Mouse (Mus musculus): ENCODE data around the gene Gm10409. TPM values are rescaled to one million over a fixed set of nuclear protein-coding genes. Genes with fewer than 3 reads are reported as not detected.
"Not testable (repeated sequence)": the region's sequence is repeated elsewhere in the genome, so short reads cannot be mapped to it uniquely, and the experiment has no call there.

Gm10409 gene
- polyA plus RNA-seq (2015; fragmentation: Nextera tagmentation; extraction: Ambion mirVana) = 0.22 and 0.32 TPM in 2 replicates

DNA sequence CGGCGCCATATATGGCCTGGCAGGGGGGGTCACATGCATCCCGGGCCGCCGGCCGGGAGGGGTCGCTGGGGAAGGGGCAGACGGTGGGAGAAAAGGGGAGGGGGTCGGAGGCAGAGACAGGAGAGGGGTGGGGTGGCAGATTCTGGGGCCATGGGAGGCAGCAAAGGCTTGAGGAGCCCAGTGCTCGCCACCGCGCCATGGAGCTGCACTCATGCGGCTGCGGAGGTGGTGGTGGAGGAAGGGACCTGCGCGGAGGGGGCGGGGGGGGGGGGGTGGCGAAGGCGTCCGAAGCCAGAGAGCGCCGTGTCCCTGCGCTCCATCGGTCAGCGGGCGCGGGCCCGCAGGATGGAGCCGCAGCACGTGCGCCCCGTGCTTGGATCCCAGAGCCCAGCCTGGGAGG is at the start of gene Gm10409:
TSS of gene Gm10409 (plus strand) at position 301 of the 400 bp plus-strand sequence.
- not testable (repeated sequence) for ATAC-seq (ENCODE audit: low FRiP score, low TSS enrichment); DNase-seq (ENCODE audit: low spot score); H3K4me1 ChIP-seq (replicated peaks; ENCODE audit: control insufficient read depth, insufficient read depth); H3K9me3 ChIP-seq (ENCODE audit: control insufficient read depth, low read length); H3K4me3 ChIP-seq (ENCODE audit: low read depth, low read length); H3K27me3 ChIP-seq (ENCODE audit: control insufficient read depth, insufficient read depth, low read length); H3K27ac ChIP-seq (replicated peaks); H3K4me2 ChIP-seq (replicated peaks; ENCODE audit: low read depth); H3K36me3 ChIP-seq (ENCODE audit: control insufficient read depth, insufficient read depth, low read length); H3K9ac ChIP-seq (ENCODE audit: low read length)
- no CpG with 5 or more reads among the region's 32 CpGs for WGBS

DNA sequence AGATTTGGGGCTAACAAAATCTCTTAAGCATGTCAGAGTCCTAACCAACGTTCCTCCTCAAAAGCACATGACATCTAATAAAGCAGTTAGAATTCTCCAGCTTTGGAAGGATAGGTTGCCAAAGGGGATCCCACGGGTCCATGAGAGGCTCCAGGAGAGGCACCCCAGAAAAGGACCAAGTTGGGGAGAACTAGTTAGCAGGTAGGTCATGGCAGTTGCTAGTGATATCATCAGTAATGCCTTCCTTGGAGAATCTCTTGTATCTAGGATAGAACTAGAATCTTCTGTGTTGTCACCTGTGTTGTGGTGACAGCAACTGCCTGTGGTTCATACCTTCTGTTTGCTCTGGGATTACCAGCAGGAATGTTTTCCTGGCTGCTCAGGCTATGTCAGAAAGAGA is 17.6 kb upstream of the Gm10409 start, which contains the start of gene Gm10413:
TSS of gene Gm10413 (plus strand) at position 301 of the 400 bp plus-strand sequence.
- ATAC-seq (ENCODE audit: low FRiP score, low TSS enrichment); H3K27me3 ChIP-seq (ENCODE audit: control insufficient read depth, insufficient read depth, low read length); H3K4me2 ChIP-seq (replicated peaks; ENCODE audit: low read depth); H3K9ac ChIP-seq (ENCODE audit: low read length); H3K4me1 ChIP-seq (replicated peaks; ENCODE audit: control insufficient read depth, insufficient read depth); H3K9me3 ChIP-seq (ENCODE audit: control insufficient read depth, low read length); H3K27ac ChIP-seq (replicated peaks); H3K36me3 ChIP-seq (ENCODE audit: control insufficient read depth, insufficient read depth, low read length); H3K4me3 ChIP-seq (ENCODE audit: low read depth, low read length); DNase-seq (ENCODE audit: low spot score): not testable (repeated sequence)
- no CpG with 5 or more reads among the region's 2 CpGs for WGBS

DNA sequence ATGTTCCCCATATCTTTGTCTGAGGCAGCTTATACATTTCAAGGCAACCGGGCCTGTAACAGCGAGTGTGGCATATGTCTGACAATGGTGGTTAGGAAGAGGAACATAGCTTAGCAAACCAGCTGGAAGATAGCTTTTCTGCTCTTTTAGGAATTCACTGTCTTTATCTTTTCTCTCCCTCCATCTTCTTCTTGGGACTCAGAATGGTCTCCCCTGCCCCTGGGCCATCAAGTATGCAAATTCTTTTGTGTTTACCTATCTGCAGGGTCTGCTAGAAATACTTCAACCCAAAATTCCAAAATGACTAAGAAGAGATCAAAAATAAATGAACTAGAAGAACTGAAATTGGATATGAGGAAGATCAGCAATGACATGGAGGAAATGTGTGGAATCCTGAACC is 15.4 kb downstream of the Gm10409 start, which contains the start of gene Gm3005:
TSS of gene Gm3005 (plus strand) at position 301 of the 400 bp plus-strand sequence.
- ATAC-seq (ENCODE audit: low FRiP score, low TSS enrichment); H3K9ac ChIP-seq (ENCODE audit: low read length); H3K4me2 ChIP-seq (replicated peaks; ENCODE audit: low read depth); H3K4me1 ChIP-seq (replicated peaks; ENCODE audit: control insufficient read depth, insufficient read depth); H3K27me3 ChIP-seq (ENCODE audit: control insufficient read depth, insufficient read depth, low read length); H3K27ac ChIP-seq (replicated peaks); H3K36me3 ChIP-seq (ENCODE audit: control insufficient read depth, insufficient read depth, low read length); DNase-seq (ENCODE audit: low spot score); H3K9me3 ChIP-seq (ENCODE audit: control insufficient read depth, low read length); H3K4me3 ChIP-seq (ENCODE audit: low read depth, low read length): not testable (repeated sequence)
- no CpG with 5 or more reads among the region's 2 CpGs for WGBS

DNA sequence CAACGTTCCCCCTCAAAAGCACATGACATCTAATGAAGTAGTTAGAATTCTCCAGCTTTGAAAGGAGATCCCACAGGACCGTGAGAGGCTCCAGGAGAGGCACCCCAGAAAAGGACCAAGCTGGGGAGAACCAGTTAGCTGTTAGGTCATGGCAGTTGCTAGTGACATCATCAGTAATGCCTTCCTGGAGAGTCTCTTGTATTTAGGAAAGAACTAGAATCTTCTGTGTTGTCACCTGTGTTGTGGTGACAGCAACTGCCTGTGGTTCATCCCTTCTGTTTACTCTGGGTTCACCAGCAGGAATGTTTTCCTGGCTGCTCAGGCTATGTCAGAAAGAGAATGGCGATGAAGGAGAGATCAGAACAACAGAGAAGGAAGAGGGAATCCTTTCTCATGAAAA is 36.7 kb downstream of the Gm10409 start, which contains the start of gene Gm10408:
TSS of gene Gm10408 (plus strand) at position 301 of the 400 bp plus-strand sequence.
- H3K27me3 ChIP-seq (ENCODE audit: control insufficient read depth, insufficient read depth, low read length); H3K4me3 ChIP-seq (ENCODE audit: low read depth, low read length); H3K9ac ChIP-seq (ENCODE audit: low read length); H3K9me3 ChIP-seq (ENCODE audit: control insufficient read depth, low read length); H3K4me1 ChIP-seq (replicated peaks; ENCODE audit: control insufficient read depth, insufficient read depth); H3K36me3 ChIP-seq (ENCODE audit: control insufficient read depth, insufficient read depth, low read length); ATAC-seq (ENCODE audit: low FRiP score, low TSS enrichment); DNase-seq (ENCODE audit: low spot score); H3K4me2 ChIP-seq (replicated peaks; ENCODE audit: low read depth); H3K27ac ChIP-seq (replicated peaks): not testable (repeated sequence)
- no CpG with 5 or more reads among the region's 3 CpGs for WGBS

Other genes with a start within 250 kb of the Gm10409 start
- 0.13 TPM in 1 of 2 replicates, not detected in the other for gene Gm5795, start 224.4 kb upstream of the Gm10409 start, polyA plus RNA-seq (2015; fragmentation: Nextera tagmentation; extraction: Ambion mirVana)
- gene D830030K20Rik, start 204.1 kb upstream of the Gm10409 start, polyA plus RNA-seq (2015; fragmentation: Nextera tagmentation; extraction: Ambion mirVana) = 1.9 and 2.3 TPM in 2 replicates
- not detected in 2 replicates for gene Gm2956, start 80.0 kb upstream of the Gm10409 start, polyA plus RNA-seq (2015; fragmentation: Nextera tagmentation; extraction: Ambion mirVana)
- gene Gm10413, start 17.5 kb upstream of the Gm10409 start, polyA plus RNA-seq (2015; fragmentation: Nextera tagmentation; extraction: Ambion mirVana) = not detected in 2 replicates
- 0.13 and 0.67 TPM in 2 replicates for gene Gm3005, start 15.5 kb downstream of the Gm10409 start, polyA plus RNA-seq (2015; fragmentation: Nextera tagmentation; extraction: Ambion mirVana)
- gene Gm10408, start 36.8 kb downstream of the Gm10409 start, polyA plus RNA-seq (2015; fragmentation: Nextera tagmentation; extraction: Ambion mirVana) = 0.08 TPM in 1 of 2 replicates, not detected in the other
- gene Gm3012, start 221.9 kb downstream of the Gm10409 start, polyA plus RNA-seq (2015; fragmentation: Nextera tagmentation; extraction: Ambion mirVana) = not detected in 2 replicates
- gene Gm3020, start 239.4 kb downstream of the Gm10409 start, polyA plus RNA-seq (2015; fragmentation: Nextera tagmentation; extraction: Ambion mirVana) = 0.22 and 0.32 TPM in 2 replicates